Mouse (Mus musculus): ENCODE data around the gene Ccdc69. TPM values are rescaled to one million over a fixed set of nuclear protein-coding genes. Genes with fewer than 3 reads are reported as not detected.

Gene Ccdc69
- polyA plus RNA-seq, 1 experiment from 2014 or later, result 26.7 TPM

DNA sequence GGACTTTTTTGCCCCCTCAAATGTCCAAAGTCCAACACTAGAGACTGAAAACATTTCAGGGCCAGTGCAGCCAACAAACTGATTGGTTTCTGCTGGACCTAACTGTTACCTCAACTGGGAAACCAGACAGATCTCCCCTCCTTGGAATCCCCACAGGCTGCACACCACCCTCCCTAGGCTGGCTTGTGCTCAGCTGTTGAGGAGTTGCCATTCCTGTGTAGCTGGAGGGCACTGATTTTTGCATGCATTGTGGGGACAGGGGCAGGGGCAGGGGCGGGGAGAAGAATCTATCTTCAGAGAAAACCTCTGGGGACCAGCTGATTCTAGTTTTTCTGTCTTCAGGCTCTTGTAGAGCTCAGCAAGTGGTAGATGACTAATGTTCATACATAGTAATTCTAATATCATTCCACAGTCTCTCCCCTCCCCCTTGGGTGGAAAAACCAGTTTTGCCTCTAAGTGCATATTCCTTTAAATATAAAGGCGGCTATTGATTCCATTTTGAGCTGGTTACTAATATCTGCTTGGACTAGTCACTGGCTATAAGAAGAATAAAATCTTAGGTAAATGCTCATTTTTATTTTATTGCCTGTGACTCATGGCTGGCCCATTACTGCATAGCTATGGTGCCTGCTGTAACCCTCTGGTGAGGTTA is 50.6 kb downstream of the Ccdc69 start:
- WGBS, result 93% methylated on average over 2 of the region's 2 CpGs
- Histone ChIP-seq H3K4me2 (ENCODE audit: low read length) (no peak overlapping the region), H3K4me3 (ENCODE audit: control insufficient read depth in 1 of 2, insufficient read depth in 1 of 2, low read depth in 1 of 2, low read length in 2 of 2) (no peak overlapping the region), H3K9me3 (ENCODE audit: control insufficient read depth, low read length) (no peaks in the 10 kb centered on the region), H3K9ac (ENCODE audit: low read length) (peak overlapping the region; percentile 30; the same call in 1 of the 2 replicates), H3K4me1 (ENCODE audit: control insufficient read depth in 2 of 2, insufficient read depth in 2 of 2, low read length in 2 of 2) (peaks cover 48 to 88% of the 10 kb centered on the region in 2 experiments), H3K27me3 (ENCODE audit: control insufficient read depth, insufficient read depth, low read length) (no peaks in the 10 kb centered on the region), H3K27ac (replicated peaks in 1 of 2; ENCODE audit: control insufficient read depth in 1 of 2, insufficient read depth in 1 of 2, low read depth in 2 of 2, low read length in 2 of 2) (peak overlapping the region in 1 of 2 experiments; percentile 51; a peak in 1 of 4 replicates), H3K36me3 (ENCODE audit: control insufficient read depth, insufficient read depth, low read length) (peaks cover 48% of the 10 kb centered on the region)
- ATAC-seq (ENCODE audit: insufficient number of reproducible peaks, insufficient read depth, low FRiP score, low read depth), result no peak

DNA sequence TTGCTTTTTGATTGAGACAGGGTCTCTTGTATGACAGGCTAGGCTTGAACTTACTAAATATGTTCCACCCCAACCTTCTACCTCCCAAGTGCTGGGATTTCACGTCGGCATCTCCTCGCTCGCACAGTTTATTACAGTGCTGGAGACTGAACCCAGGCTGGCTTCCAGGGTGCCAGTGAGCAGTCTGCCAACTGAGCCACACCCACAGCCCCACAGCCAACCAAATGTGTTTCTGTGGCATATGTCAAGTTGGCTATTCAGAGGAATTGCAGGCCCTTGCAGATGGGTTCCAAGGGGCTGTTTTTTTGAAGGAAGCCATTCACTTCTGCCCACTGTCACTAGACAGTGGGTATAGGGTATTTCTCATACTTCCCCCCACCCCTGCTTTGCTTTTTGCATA is 52.0 kb downstream of the Ccdc69 start:
- H3K4me3 ChIP-seq (ENCODE audit: control insufficient read depth in 1 of 2, insufficient read depth in 1 of 2, low read depth in 1 of 2, low read length in 2 of 2), result no peak overlapping the region
- peak overlapping the region in 1 of 2 experiments; percentile 51; a peak in 3 of 4 replicates for H3K27ac ChIP-seq (replicated peaks in 1 of 2; ENCODE audit: control insufficient read depth in 1 of 2, insufficient read depth in 1 of 2, low read depth in 2 of 2, low read length in 2 of 2)
- H3K27me3 ChIP-seq (ENCODE audit: control insufficient read depth, insufficient read depth, low read length), result no peaks in the 10 kb centered on the region
- WGBS, result 74% methylated on average over 4 of the region's 4 CpGs
- H3K9me3 ChIP-seq (ENCODE audit: control insufficient read depth, low read length), result no peaks in the 10 kb centered on the region
- peaks cover 53 to 89% of the 10 kb centered on the region in 2 experiments for H3K4me1 ChIP-seq (ENCODE audit: control insufficient read depth in 2 of 2, insufficient read depth in 2 of 2, low read length in 2 of 2)
- peaks cover 53% of the 10 kb centered on the region for H3K36me3 ChIP-seq (ENCODE audit: control insufficient read depth, insufficient read depth, low read length)
- H3K9ac ChIP-seq (ENCODE audit: low read length), result no peak overlapping the region
- ATAC-seq (ENCODE audit: insufficient number of reproducible peaks, insufficient read depth, low FRiP score, low read depth), result no peak
- no peak overlapping the region for H3K4me2 ChIP-seq (ENCODE audit: low read length)

DNA sequence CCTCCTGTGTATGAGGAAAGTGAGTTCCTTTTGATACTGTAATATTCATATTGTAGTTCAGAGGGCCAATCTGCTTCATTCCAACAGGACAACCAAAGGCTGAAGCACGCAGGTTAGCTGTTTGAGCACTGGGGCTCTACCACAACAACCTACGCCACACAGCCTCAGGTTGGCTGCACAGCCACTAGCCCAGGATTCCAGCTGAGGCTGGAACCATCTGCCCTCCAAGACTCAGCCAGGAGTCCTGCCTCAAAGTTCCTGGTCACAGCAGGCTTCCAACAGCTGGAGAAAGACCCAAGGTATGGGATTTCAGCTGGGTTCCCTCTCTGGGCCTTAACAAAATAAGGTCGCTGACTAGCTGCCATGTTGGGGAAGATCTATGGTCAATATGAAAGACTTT is 54.3 kb downstream of the Ccdc69 start:
- H3K4me1 ChIP-seq (ENCODE audit: control insufficient read depth in 2 of 2, insufficient read depth in 2 of 2, low read length in 2 of 2), result peaks cover 67 to 99% of the 10 kb centered on the region in 2 experiments
- H3K9ac ChIP-seq (ENCODE audit: low read length), result peak overlapping the region; percentile 59
- peak overlapping the region; percentile 52 for H3K4me2 ChIP-seq (ENCODE audit: low read length)
- peak; percentile 19; the same call in 1 of the 2 replicates for ATAC-seq (ENCODE audit: insufficient number of reproducible peaks, insufficient read depth, low FRiP score, low read depth)
- peak overlapping the region; percentile 98 to 99 for H3K27ac ChIP-seq (replicated peaks in 1 of 2; ENCODE audit: control insufficient read depth in 1 of 2, insufficient read depth in 1 of 2, low read depth in 2 of 2, low read length in 2 of 2)
- no peaks in the 10 kb centered on the region for H3K27me3 ChIP-seq (ENCODE audit: control insufficient read depth, insufficient read depth, low read length)
- H3K4me3 ChIP-seq (ENCODE audit: control insufficient read depth in 1 of 2, insufficient read depth in 1 of 2, low read depth in 1 of 2, low read length in 2 of 2), result 0 out of 4 replicates have a peak overlapping the region, but pooled peaks of 1 of the 2 experiments have one; percentile 6
- H3K36me3 ChIP-seq (ENCODE audit: control insufficient read depth, insufficient read depth, low read length), result peaks cover 65% of the 10 kb centered on the region
- no peaks in the 10 kb centered on the region for H3K9me3 ChIP-seq (ENCODE audit: control insufficient read depth, low read length)
- WGBS, result 51% methylated on average over 3 of the region's 3 CpGs

GRCm38 (mm10) chr11:55023049-55023564 is 54.8 kb downstream of the Ccdc69 start:
- peak; percentile 82 for ATAC-seq (ENCODE audit: insufficient number of reproducible peaks, insufficient read depth, low FRiP score, low read depth)
- Histone ChIP-seq H3K9me3 (ENCODE audit: control insufficient read depth, low read length) (no peaks in the 10 kb centered on the region), H3K4me1 (ENCODE audit: control insufficient read depth in 2 of 2, insufficient read depth in 2 of 2, low read length in 2 of 2) (peaks cover 66 to 99% of the 10 kb centered on the region in 2 experiments), H3K36me3 (ENCODE audit: control insufficient read depth, insufficient read depth, low read length) (peaks cover 67% of the 10 kb centered on the region), H3K27ac (replicated peaks in 1 of 2; ENCODE audit: control insufficient read depth in 1 of 2, insufficient read depth in 1 of 2, low read depth in 2 of 2, low read length in 2 of 2) (peak overlapping the region; percentile 98 to 99), H3K4me3 (ENCODE audit: control insufficient read depth in 1 of 2, insufficient read depth in 1 of 2, low read depth in 1 of 2, low read length in 2 of 2) (peak overlapping the region in 1 of 2 experiments; percentile 6; a peak in 2 of 4 replicates), H3K27me3 (ENCODE audit: control insufficient read depth, insufficient read depth, low read length) (no peaks in the 10 kb centered on the region), H3K4me2 (ENCODE audit: low read length) (peak overlapping the region; percentile 52), H3K9ac (ENCODE audit: low read length) (peak overlapping the region; percentile 59)
- 0% methylated on average over 10 of the region's 10 CpGs for WGBS

- Histone ChIP-seq H3K27ac (replicated peaks in 1 of 2; ENCODE audit: control insufficient read depth in 1 of 2, insufficient read depth in 1 of 2, low read depth in 2 of 2, low read length in 2 of 2) (peak overlapping the region; percentile 98 to 99), H3K9ac (ENCODE audit: low read length) (peak overlapping the region; percentile 59), H3K9me3 (ENCODE audit: control insufficient read depth, low read length) (no peaks in the 10 kb centered on the region), H3K4me1 (ENCODE audit: control insufficient read depth in 2 of 2, insufficient read depth in 2 of 2, low read length in 2 of 2) (peaks cover 62 to 99% of the 10 kb centered on the region in 2 experiments), H3K36me3 (ENCODE audit: control insufficient read depth, insufficient read depth, low read length) (peaks cover 67% of the 10 kb centered on the region), H3K4me2 (ENCODE audit: low read length) (peak overlapping the region; percentile 52), H3K4me3 (ENCODE audit: control insufficient read depth in 1 of 2, insufficient read depth in 1 of 2, low read depth in 1 of 2, low read length in 2 of 2) (peak overlapping the region in 1 of 2 experiments; percentile 6; a peak in 1 of 4 replicates), H3K27me3 (ENCODE audit: control insufficient read depth, insufficient read depth, low read length) (no peaks in the 10 kb centered on the region)
- 0 out of 2 replicates have a peak, but pooled peaks have one; percentile 12 for ATAC-seq (ENCODE audit: insufficient number of reproducible peaks, insufficient read depth, low FRiP score, low read depth)
- 40% methylated on average over 5 of the region's 5 CpGs for whole genome bisulfite sequencing
Observed at GRCm38 (mm10) chr11:55022508-55022907, 55.4 kb downstream of the Ccdc69 start.

DNA sequence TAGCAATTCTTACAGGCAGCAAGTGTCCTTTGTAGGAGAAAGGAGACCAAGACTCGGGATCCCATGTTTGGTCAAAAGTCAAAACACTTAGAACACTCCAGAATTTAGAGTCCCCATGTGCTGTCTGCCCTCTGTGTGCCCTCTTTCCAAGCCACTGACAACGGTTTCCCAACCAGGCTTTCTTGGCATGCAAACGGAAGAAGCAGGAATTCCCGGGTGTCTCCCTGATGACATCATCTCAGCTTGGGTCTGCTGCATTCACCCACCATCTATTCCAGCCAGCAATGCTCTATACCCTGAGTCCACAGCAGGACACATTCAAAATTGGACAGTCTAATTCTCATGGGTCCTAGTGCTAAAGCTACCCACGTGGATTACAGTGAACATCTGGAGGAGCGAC is 56.1 kb downstream of the Ccdc69 start:
- Histone ChIP-seq H3K4me2 (ENCODE audit: low read length) (peak overlapping the region; percentile 52), H3K4me1 (ENCODE audit: control insufficient read depth in 2 of 2, insufficient read depth in 2 of 2, low read length in 2 of 2) (peaks cover 63 to 99% of the 10 kb centered on the region in 2 experiments), H3K9ac (ENCODE audit: low read length) (peak overlapping the region; percentile 59), H3K36me3 (ENCODE audit: control insufficient read depth, insufficient read depth, low read length) (peaks cover 68% of the 10 kb centered on the region), H3K27me3 (ENCODE audit: control insufficient read depth, insufficient read depth, low read length) (no peaks in the 10 kb centered on the region), H3K9me3 (ENCODE audit: control insufficient read depth, low read length) (no peaks in the 10 kb centered on the region), H3K4me3 (ENCODE audit: control insufficient read depth in 1 of 2, insufficient read depth in 1 of 2, low read depth in 1 of 2, low read length in 2 of 2) (no peak overlapping the region), H3K27ac (replicated peaks in 1 of 2; ENCODE audit: control insufficient read depth in 1 of 2, insufficient read depth in 1 of 2, low read depth in 2 of 2, low read length in 2 of 2) (peak overlapping the region; percentile 98 to 99)
- 25% methylated on average over 6 of the region's 6 CpGs for WGBS
- no peak for ATAC-seq (ENCODE audit: insufficient number of reproducible peaks, insufficient read depth, low FRiP score, low read depth)

- peak overlapping the region; percentile 59 for H3K9ac ChIP-seq (ENCODE audit: low read length)
- peak overlapping the region; percentile 98 to 99 for H3K27ac ChIP-seq (replicated peaks in 1 of 2; ENCODE audit: control insufficient read depth in 1 of 2, insufficient read depth in 1 of 2, low read depth in 2 of 2, low read length in 2 of 2)
- ATAC-seq (ENCODE audit: insufficient number of reproducible peaks, insufficient read depth, low FRiP score, low read depth), result no peak
- peak overlapping the region; percentile 52; the same call in 1 of the 2 replicates for H3K4me2 ChIP-seq (ENCODE audit: low read length)
- H3K9me3 ChIP-seq (ENCODE audit: control insufficient read depth, low read length), result no peaks in the 10 kb centered on the region
- peaks cover 67 to 99% of the 10 kb centered on the region in 2 experiments for H3K4me1 ChIP-seq (ENCODE audit: control insufficient read depth in 2 of 2, insufficient read depth in 2 of 2, low read length in 2 of 2)
- H3K4me3 ChIP-seq (ENCODE audit: control insufficient read depth in 1 of 2, insufficient read depth in 1 of 2, low read depth in 1 of 2, low read length in 2 of 2), result no peak overlapping the region
- no peaks in the 10 kb centered on the region for H3K27me3 ChIP-seq (ENCODE audit: control insufficient read depth, insufficient read depth, low read length)
- H3K36me3 ChIP-seq (ENCODE audit: control insufficient read depth, insufficient read depth, low read length), result peaks cover 67% of the 10 kb centered on the region
Observed at GRCm38 (mm10) chr11:55021458-55021857, 56.5 kb downstream of the Ccdc69 start.

Measured in heart, embryonic 14.5 days (tissue).